Mouse (Mus musculus): ENCODE data around the gene Umad1. TPM values are rescaled to one million over a fixed set of nuclear protein-coding genes. Genes with fewer than 3 reads are reported as not detected.

The Umad1 gene
- total RNA-seq, 1 experiment = 0.98 TPM

GRCm38 (mm10) chr6:8472125-8472524 lies 213.0 kb downstream of the Umad1 start:
- H3K36me3 ChIP-seq (ENCODE audit: control insufficient read depth, insufficient read depth, low read length, poor library complexity, severe bottlenecking) = no peaks in the 10 kb centered on the region
- H3K9ac ChIP-seq (ENCODE audit: insufficient read depth, low read depth, low read length, poor library complexity, severe bottlenecking) = no peak overlapping the region
- no peaks in the 10 kb centered on the region for H3K4me1 ChIP-seq (ENCODE audit: control insufficient read depth in 2 of 2, insufficient read depth in 2 of 2, low read length in 2 of 2, poor library complexity in 1 of 2)
- H3K9me3 ChIP-seq (ENCODE audit: control insufficient read depth, insufficient read depth, low read depth, low read length) = no peaks in the 10 kb centered on the region
- in situ Hi-C loops (cut with MboI; ENCODE audit: low sequenced_read_pairs in 2 of 2, unreplicated experiment in 2 of 2) = no loop called here
- TF ChIP-seq ZC3H11A (IDR thresholded peaks at IDR 0.05; ENCODE audit: borderline replicate concordance, low read depth, low read length) (no peak), MAFK (IDR thresholded peaks at IDR 0.05; ENCODE audit: insufficient read depth, low read depth, low read length) (no peak), HCFC1 (IDR thresholded peaks at IDR 0.05; ENCODE audit: borderline replicate concordance, insufficient read depth, low read length) (no peak), CHD2 (IDR thresholded peaks at IDR 0.05; ENCODE audit: low read depth, low read length) (no peak)
- no peak overlapping the region for H3K27ac ChIP-seq (ENCODE audit: insufficient read depth, low read depth, low read length, poor library complexity, severe bottlenecking)
- no peak overlapping the region for H3K4me3 ChIP-seq (ENCODE audit: insufficient read depth in 1 of 2, low read depth in 1 of 2, low read length in 2 of 2, poor library complexity in 1 of 2, severe bottlenecking in 1 of 2)
- DNase-seq (ENCODE audit: low read depth, low spot score) = no peak

DNA sequence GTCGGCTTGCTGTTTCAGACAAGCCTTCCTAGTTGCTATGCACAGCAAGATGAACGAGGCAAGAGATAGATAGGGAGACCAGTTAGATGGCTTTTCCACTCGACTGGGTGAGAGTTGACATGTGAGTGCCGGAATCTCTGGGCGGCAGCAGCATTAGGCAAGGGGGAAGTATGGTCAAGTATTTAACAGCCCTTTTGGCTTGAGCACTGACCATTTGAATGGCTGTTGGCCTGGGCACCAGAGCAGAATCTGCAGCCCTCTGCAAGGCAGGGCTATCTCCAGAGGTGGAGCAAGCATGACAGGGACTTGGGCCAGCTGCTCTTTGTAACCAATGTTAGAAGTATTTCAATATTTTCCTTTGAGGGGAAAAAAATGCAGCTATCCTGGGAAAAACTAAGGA lies 213.8 kb downstream of the Umad1 start:
- Histone ChIP-seq H3K27ac (ENCODE audit: insufficient read depth, low read depth, low read length, poor library complexity, severe bottlenecking) (no peak overlapping the region), H3K4me1 (ENCODE audit: control insufficient read depth in 2 of 2, insufficient read depth in 2 of 2, low read length in 2 of 2, poor library complexity in 1 of 2) (no peaks in the 10 kb centered on the region), H3K9me3 (ENCODE audit: control insufficient read depth, insufficient read depth, low read depth, low read length) (no peaks in the 10 kb centered on the region), H3K4me3 (ENCODE audit: insufficient read depth in 1 of 2, low read depth in 1 of 2, low read length in 2 of 2, poor library complexity in 1 of 2, severe bottlenecking in 1 of 2) (no peak overlapping the region), H3K9ac (ENCODE audit: insufficient read depth, low read depth, low read length, poor library complexity, severe bottlenecking) (no peak overlapping the region), H3K36me3 (ENCODE audit: control insufficient read depth, insufficient read depth, low read length, poor library complexity, severe bottlenecking) (no peaks in the 10 kb centered on the region)
- DNase-seq (ENCODE audit: low read depth, low spot score) = no peak
- in situ Hi-C loops (cut with MboI; ENCODE audit: low sequenced_read_pairs in 2 of 2, unreplicated experiment in 2 of 2) = no loop called here
- TF ChIP-seq CHD2 (IDR thresholded peaks at IDR 0.05; ENCODE audit: low read depth, low read length) (no peak), ZC3H11A (IDR thresholded peaks at IDR 0.05; ENCODE audit: borderline replicate concordance, low read depth, low read length) (no peak), MAFK (IDR thresholded peaks at IDR 0.05; ENCODE audit: insufficient read depth, low read depth, low read length) (no peak), HCFC1 (IDR thresholded peaks at IDR 0.05; ENCODE audit: borderline replicate concordance, insufficient read depth, low read length) (no peak), ZNF384 (IDR thresholded peaks at IDR 0.05; ENCODE audit: low read depth, low read length) (no peak)

DNA sequence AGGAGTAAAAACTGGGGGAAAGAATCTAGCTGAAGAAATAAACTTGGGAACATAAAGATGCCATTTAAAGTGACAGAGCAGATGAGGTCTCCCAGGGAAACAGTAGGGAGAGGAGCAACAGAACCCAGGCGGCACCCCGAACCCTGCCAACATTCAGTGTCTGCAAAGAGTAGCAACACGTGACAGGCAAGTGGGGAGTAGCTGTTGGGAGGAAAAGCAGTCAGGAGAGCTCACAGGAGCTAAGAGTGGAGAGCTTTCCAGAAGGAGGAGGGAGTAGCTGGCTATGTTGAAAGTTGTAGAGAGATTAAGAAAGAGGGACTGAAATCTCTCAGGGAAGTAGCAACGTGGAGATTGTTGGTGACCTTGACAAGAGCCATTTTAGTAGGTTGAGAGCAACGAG lies 214.4 kb downstream of the Umad1 start:
- Histone ChIP-seq H3K27ac (ENCODE audit: insufficient read depth, low read depth, low read length, poor library complexity, severe bottlenecking) (no peak overlapping the region), H3K9ac (ENCODE audit: insufficient read depth, low read depth, low read length, poor library complexity, severe bottlenecking) (no peak overlapping the region), H3K4me3 (ENCODE audit: insufficient read depth in 1 of 2, low read depth in 1 of 2, low read length in 2 of 2, poor library complexity in 1 of 2, severe bottlenecking in 1 of 2) (no peak overlapping the region), H3K9me3 (ENCODE audit: control insufficient read depth, insufficient read depth, low read depth, low read length) (no peaks in the 10 kb centered on the region), H3K36me3 (ENCODE audit: control insufficient read depth, insufficient read depth, low read length, poor library complexity, severe bottlenecking) (no peaks in the 10 kb centered on the region), H3K4me1 (ENCODE audit: control insufficient read depth in 2 of 2, insufficient read depth in 2 of 2, low read length in 2 of 2, poor library complexity in 1 of 2) (no peaks in the 10 kb centered on the region)
- no peak for TF ChIP-seq ZC3H11A (IDR thresholded peaks at IDR 0.05; ENCODE audit: borderline replicate concordance, low read depth, low read length)
- TF ChIP-seq MAFK (IDR thresholded peaks at IDR 0.05; ENCODE audit: insufficient read depth, low read depth, low read length) = no peak
- TF ChIP-seq CHD2 (IDR thresholded peaks at IDR 0.05; ENCODE audit: low read depth, low read length) = no peak
- TF ChIP-seq ZNF384 (IDR thresholded peaks at IDR 0.05; ENCODE audit: low read depth, low read length) = no peak
- no peak for TF ChIP-seq HCFC1 (IDR thresholded peaks at IDR 0.05; ENCODE audit: borderline replicate concordance, insufficient read depth, low read length)
- DNase-seq (ENCODE audit: low read depth, low spot score) = no peak
- in situ Hi-C loops (cut with MboI; ENCODE audit: low sequenced_read_pairs in 2 of 2, unreplicated experiment in 2 of 2) = no loop called here

- Histone ChIP-seq H3K9me3 (ENCODE audit: control insufficient read depth, insufficient read depth, low read depth, low read length) (no peaks in the 10 kb centered on the region), H3K27ac (ENCODE audit: insufficient read depth, low read depth, low read length, poor library complexity, severe bottlenecking) (no peak overlapping the region), H3K36me3 (ENCODE audit: control insufficient read depth, insufficient read depth, low read length, poor library complexity, severe bottlenecking) (no peaks in the 10 kb centered on the region), H3K4me3 (ENCODE audit: insufficient read depth in 1 of 2, low read depth in 1 of 2, low read length in 2 of 2, poor library complexity in 1 of 2, severe bottlenecking in 1 of 2) (no peak overlapping the region), H3K4me1 (ENCODE audit: control insufficient read depth in 2 of 2, insufficient read depth in 2 of 2, low read length in 2 of 2, poor library complexity in 1 of 2) (no peaks in the 10 kb centered on the region), H3K9ac (ENCODE audit: insufficient read depth, low read depth, low read length, poor library complexity, severe bottlenecking) (no peak overlapping the region)
- in situ Hi-C loops (cut with MboI; ENCODE audit: low sequenced_read_pairs in 2 of 2, unreplicated experiment in 2 of 2) = no loop called here
- TF ChIP-seq MAFK (IDR thresholded peaks at IDR 0.05; ENCODE audit: insufficient read depth, low read depth, low read length) (no peak), CHD2 (IDR thresholded peaks at IDR 0.05; ENCODE audit: low read depth, low read length) (no peak), ZNF384 (IDR thresholded peaks at IDR 0.05; ENCODE audit: low read depth, low read length) (no peak), ZC3H11A (IDR thresholded peaks at IDR 0.05; ENCODE audit: borderline replicate concordance, low read depth, low read length) (no peak), HCFC1 (IDR thresholded peaks at IDR 0.05; ENCODE audit: borderline replicate concordance, insufficient read depth, low read length) (no peak)
- DNase-seq (ENCODE audit: low read depth, low spot score) = no peak
Observed at GRCm38 (mm10) chr6:8474316-8474715, 215.2 kb downstream of the Umad1 start.

DNA sequence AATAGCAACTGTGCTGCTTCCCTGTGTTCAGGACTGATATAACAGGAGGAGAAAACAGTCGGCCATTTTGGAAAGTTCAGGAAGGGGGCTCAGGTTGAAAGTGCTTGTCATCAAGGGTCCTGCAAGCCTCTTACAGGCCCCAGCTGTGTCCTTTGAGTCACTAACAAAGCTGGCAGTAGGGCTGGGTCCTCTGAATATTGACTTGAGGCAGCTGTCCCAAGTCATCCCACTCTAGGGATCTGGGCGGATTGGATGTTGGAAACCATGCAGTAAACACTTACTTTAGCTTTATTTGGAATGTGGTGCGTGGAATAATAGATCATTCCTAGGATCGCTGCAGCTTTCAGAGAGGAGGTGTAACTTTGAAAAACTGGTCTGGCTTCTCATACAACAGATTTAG lies 215.7 kb downstream of the Umad1 start:
- Histone ChIP-seq H3K9ac (ENCODE audit: insufficient read depth, low read depth, low read length, poor library complexity, severe bottlenecking) (no peak overlapping the region), H3K36me3 (ENCODE audit: control insufficient read depth, insufficient read depth, low read length, poor library complexity, severe bottlenecking) (no peaks in the 10 kb centered on the region), H3K4me1 (ENCODE audit: control insufficient read depth in 2 of 2, insufficient read depth in 2 of 2, low read length in 2 of 2, poor library complexity in 1 of 2) (no peaks in the 10 kb centered on the region), H3K27ac (ENCODE audit: insufficient read depth, low read depth, low read length, poor library complexity, severe bottlenecking) (no peak overlapping the region), H3K4me3 (ENCODE audit: insufficient read depth in 1 of 2, low read depth in 1 of 2, low read length in 2 of 2, poor library complexity in 1 of 2, severe bottlenecking in 1 of 2) (no peak overlapping the region), H3K9me3 (ENCODE audit: control insufficient read depth, insufficient read depth, low read depth, low read length) (no peaks in the 10 kb centered on the region)
- TF ChIP-seq ZNF384 (IDR thresholded peaks at IDR 0.05; ENCODE audit: low read depth, low read length) = no peak
- TF ChIP-seq MAFK (IDR thresholded peaks at IDR 0.05; ENCODE audit: insufficient read depth, low read depth, low read length) = no peak
- TF ChIP-seq CHD2 (IDR thresholded peaks at IDR 0.05; ENCODE audit: low read depth, low read length) = no peak
- TF ChIP-seq ZC3H11A (IDR thresholded peaks at IDR 0.05; ENCODE audit: borderline replicate concordance, low read depth, low read length) = no peak
- TF ChIP-seq HCFC1 (IDR thresholded peaks at IDR 0.05; ENCODE audit: borderline replicate concordance, insufficient read depth, low read length) = no peak
- DNase-seq (ENCODE audit: low read depth, low spot score) = no peak
- in situ Hi-C loops (cut with MboI; ENCODE audit: low sequenced_read_pairs in 2 of 2, unreplicated experiment in 2 of 2) = no loop called here
